Mouse (Mus musculus) embryo, embryonic 10.5 days (tissue): ENCODE data around the gene Igf2bp1.

Experiments used
- DNase-seq: peaks from one replicate; pipeline ENCODE4 v3.0.0-alpha.2; 2015; ENCODE audit warnings: low spot score

The Igf2bp1 gene

GRCm38 (mm10) chr11:96007516-96008235, 1.9 kb upstream of the Igf2bp1 start:
- DNase-seq: peak; percentile 81

GRCm38 (mm10) chr11:96006852-96007515, 1.2 kb upstream of the Igf2bp1 start:
- peak; percentile 94 for DNase-seq

- peak; percentile 74 for DNase-seq
Measured at GRCm38 (mm10) chr11:96006367-96006851, 669 bp upstream of the Igf2bp1 start.

GRCm38 (mm10) chr11:96004793-96005402, 842 bp downstream of the Igf2bp1 start:
- peak; percentile 51 for DNase-seq

GRCm38 (mm10) chr11:96003969-96004792, 1.6 kb downstream of the Igf2bp1 start:
- peak; percentile 70 for DNase-seq

GRCm38 (mm10) chr11:96003100-96003900, 2.4 kb downstream of the Igf2bp1 start:
- peak; percentile 77 for DNase-seq

GRCm38 (mm10) chr11:95994151-95994550, 11.6 kb downstream of the Igf2bp1 start:
- DNase-seq: no peak

GRCm38 (mm10) chr11:95990886-95991708, 14.6 kb downstream of the Igf2bp1 start:
- DNase-seq: peak; percentile 93

GRCm38 (mm10) chr11:95990431-95990830, 15.3 kb downstream of the Igf2bp1 start:
- DNase-seq: no peak

- no peak for DNase-seq
Measured at GRCm38 (mm10) chr11:95989864-95990263, 15.9 kb downstream of the Igf2bp1 start.

- DNase-seq: no peak
Measured at GRCm38 (mm10) chr11:95988533-95988932, 17.2 kb downstream of the Igf2bp1 start.

GRCm38 (mm10) chr11:95987854-95988447, 17.8 kb downstream of the Igf2bp1 start:
- DNase-seq: no peak

GRCm38 (mm10) chr11:95982475-95982874, 23.3 kb downstream of the Igf2bp1 start:
- peak; percentile 79 for DNase-seq

GRCm38 (mm10) chr11:95981804-95982203, 23.9 kb downstream of the Igf2bp1 start:
- DNase-seq: no peak

GRCm38 (mm10) chr11:95980762-95981418, 24.9 kb downstream of the Igf2bp1 start:
- peak; percentile 75 for DNase-seq

GRCm38 (mm10) chr11:95978487-95978886, 27.3 kb downstream of the Igf2bp1 start:
- no peak for DNase-seq

GRCm38 (mm10) chr11:95976290-95976689, 29.4 kb downstream of the Igf2bp1 start:
- no peak for DNase-seq

- DNase-seq: no peak
Measured at GRCm38 (mm10) chr11:95975694-95976093, 30.0 kb downstream of the Igf2bp1 start.

- no peak for DNase-seq
Measured at GRCm38 (mm10) chr11:95973187-95973586, 32.6 kb downstream of the Igf2bp1 start.
